Mouse (Mus musculus) forebrain, embryonic 15.5 days (tissue): Measurements from ENCODE around the gene Plau. TPM values are rescaled to one million over a fixed set of nuclear protein-coding genes. Genes with fewer than 3 reads are reported as not detected.

Experiments used
- ATAC-seq: fragments of 200-750 bp; cut with Nextera tagmentation; replicated peaks from 2 replicates; pipeline ENCODE4 v1.8.0; 2017; ENCODE audit warnings: mild to moderate bottlenecking, moderate TSS enrichment, moderate library complexity
- H3K27ac ChIP-seq: fragments of 300-500 bp; sonication (generic); replicated peaks from 2 replicates; pipeline ENCODE4 v1.5.1; 2015; ENCODE audit warnings: mild to moderate bottlenecking, inconsistent platforms
- H3K27me3 ChIP-seq: fragments of 300-500 bp; sonication (generic); 2 replicates; pipeline ENCODE4 v1.6.1; 2015; ENCODE audit warnings: inconsistent platforms
- H3K36me3 ChIP-seq: fragments of 300-500 bp; sonication (generic); 2 replicates; pipeline ENCODE4 v1.6.1; 2015; ENCODE audit warnings: mild to moderate bottlenecking, inconsistent platforms
- H3K4me1 ChIP-seq: fragments of 300-500 bp; sonication (generic); 2 replicates; pipeline ENCODE4 v1.6.1; 2015; ENCODE audit warnings: inconsistent platforms
- H3K4me2 ChIP-seq: fragments of 300-500 bp; sonication (generic); replicated peaks from 2 replicates; pipeline ENCODE4 v1.6.1; 2015; ENCODE audit warnings: mild to moderate bottlenecking, inconsistent platforms
- H3K4me3 ChIP-seq: fragments of 300-500 bp; sonication (generic); 2 replicates; pipeline ENCODE4 v1.5.1; 2015; ENCODE audit warnings: mild to moderate bottlenecking, inconsistent platforms
- H3K9ac ChIP-seq: fragments of 300-500 bp; sonication (generic); replicated peaks from 2 replicates; pipeline ENCODE4 v1.6.1; 2015; ENCODE audit warnings: mild to moderate bottlenecking, inconsistent platforms
- H3K9me3 ChIP-seq: fragments of 300-500 bp; sonication (generic); 2 replicates; pipeline ENCODE4 v1.6.1; 2016; ENCODE audit warnings: inconsistent platforms
- WGBS: fragments of 180-500 bp; shearing (Covaris S2); methylation state at CpG from one replicate; pipeline ENCODE4 v1.1.7; 2015; ENCODE audit warnings: mixed read lengths; 5-methylcytosine and 5-hydroxymethylcytosine counted together
- polyA plus RNA-seq: library from polyadenylated mRNA; unstranded; fragments of >200 nt; fragmentation: Nextera tagmentation; extraction: Ambion mirVana; gene quantifications from 2 replicates; pipeline ENCODE4 v1.2.1, GENCODE M21; 2015

Plau gene
- polyA plus RNA-seq, 1 experiment from 2014 or later, result 0.28 TPM

GRCm38 (mm10) chr14:20811236-20811635 lies 25.2 kb upstream of the Plau start:
- H3K27me3 ChIP-seq, result no peaks in the 10 kb centered on the region
- no peaks in the 10 kb centered on the region for H3K36me3 ChIP-seq
- no peak for ATAC-seq
- H3K4me3 ChIP-seq, result no peak overlapping the region
- WGBS, result 89% methylated on average over 8 of the region's 8 CpGs
- H3K27ac ChIP-seq, result no peak overlapping the region
- no peaks in the 10 kb centered on the region for H3K9me3 ChIP-seq
- no peak overlapping the region for H3K4me2 ChIP-seq
- H3K4me1 ChIP-seq, result no peaks in the 10 kb centered on the region
- H3K9ac ChIP-seq, result no peak overlapping the region

- no peak overlapping the region for H3K9ac ChIP-seq
- H3K4me2 ChIP-seq, result no peak overlapping the region
- H3K36me3 ChIP-seq, result no peaks in the 10 kb centered on the region
- H3K27me3 ChIP-seq, result no peaks in the 10 kb centered on the region
- no peak overlapping the region for H3K4me3 ChIP-seq
- no peaks in the 10 kb centered on the region for H3K4me1 ChIP-seq
- WGBS, result 67% methylated on average over 7 of the region's 7 CpGs
- no peaks in the 10 kb centered on the region; the same call in 1 of the 2 replicates for H3K9me3 ChIP-seq
- no peak overlapping the region for H3K27ac ChIP-seq
- no peak for ATAC-seq
These were observed 24.6 kb upstream of the Plau start for GRCm38 (mm10) chr14:20811779-20812406.

GRCm38 (mm10) chr14:20815448-20815847 lies 21.0 kb upstream of the Plau start:
- no peaks in the 10 kb centered on the region for H3K27me3 ChIP-seq
- no peaks in the 10 kb centered on the region; the same call in 1 of the 2 replicates for H3K9me3 ChIP-seq
- H3K4me3 ChIP-seq, result no peak overlapping the region
- H3K4me1 ChIP-seq, result no peaks in the 10 kb centered on the region
- no peak overlapping the region for H3K27ac ChIP-seq
- no peak overlapping the region for H3K9ac ChIP-seq
- H3K36me3 ChIP-seq, result no peaks in the 10 kb centered on the region
- H3K4me2 ChIP-seq, result no peak overlapping the region
- WGBS, result 91% methylated on average over 3 of the region's 3 CpGs
- ATAC-seq, result no peak

GRCm38 (mm10) chr14:20824517-20824916 lies 11.9 kb upstream of the Plau start:
- Histone ChIP-seq H3K27ac (no peak overlapping the region), H3K9me3 (no peaks in the 10 kb centered on the region), H3K4me3 (no peak overlapping the region), H3K27me3 (no peaks in the 10 kb centered on the region), H3K4me1 (no peaks in the 10 kb centered on the region), H3K36me3 (no peaks in the 10 kb centered on the region), H3K4me2 (no peak overlapping the region), H3K9ac (no peak overlapping the region)
- ATAC-seq, result no peak
- WGBS, result 89% methylated on average over 1 of the region's 1 CpGs

GRCm38 (mm10) chr14:20825516-20825915 lies 10.9 kb upstream of the Plau start:
- Histone ChIP-seq H3K4me3 (no peak overlapping the region), H3K4me1 (no peaks in the 10 kb centered on the region), H3K9me3 (no peaks in the 10 kb centered on the region), H3K9ac (no peak overlapping the region), H3K27ac (no peak overlapping the region), H3K4me2 (no peak overlapping the region), H3K36me3 (no peaks in the 10 kb centered on the region), H3K27me3 (no peaks in the 10 kb centered on the region)
- 81% methylated on average over 2 of the region's 2 CpGs for WGBS
- ATAC-seq, result no peak

GRCm38 (mm10) chr14:20827061-20827460 lies 9.4 kb upstream of the Plau start:
- H3K27me3 ChIP-seq, result no peaks in the 10 kb centered on the region
- H3K4me1 ChIP-seq, result no peaks in the 10 kb centered on the region
- 89% methylated on average over 8 of the region's 8 CpGs for WGBS
- H3K36me3 ChIP-seq, result no peaks in the 10 kb centered on the region
- no peak for ATAC-seq
- no peaks in the 10 kb centered on the region for H3K9me3 ChIP-seq
- no peak overlapping the region for H3K4me2 ChIP-seq
- no peak overlapping the region for H3K27ac ChIP-seq
- H3K9ac ChIP-seq, result no peak overlapping the region
- no peak overlapping the region for H3K4me3 ChIP-seq

GRCm38 (mm10) chr14:20827491-20827890 lies 9.0 kb upstream of the Plau start:
- Histone ChIP-seq H3K9ac (no peak overlapping the region), H3K4me1 (no peaks in the 10 kb centered on the region), H3K4me3 (no peak overlapping the region), H3K27ac (no peak overlapping the region), H3K4me2 (no peak overlapping the region), H3K27me3 (no peaks in the 10 kb centered on the region), H3K36me3 (no peaks in the 10 kb centered on the region), H3K9me3 (no peaks in the 10 kb centered on the region)
- no peak for ATAC-seq
- WGBS, result 90% methylated on average over 5 of the region's 5 CpGs

GRCm38 (mm10) chr14:20828524-20828923 lies 7.9 kb upstream of the Plau start:
- Histone ChIP-seq H3K9me3 (no peaks in the 10 kb centered on the region), H3K4me1 (no peaks in the 10 kb centered on the region), H3K4me3 (no peak overlapping the region), H3K27ac (no peak overlapping the region), H3K4me2 (no peak overlapping the region), H3K9ac (no peak overlapping the region), H3K36me3 (no peaks in the 10 kb centered on the region), H3K27me3 (no peaks in the 10 kb centered on the region)
- no peak for ATAC-seq
- 81% methylated on average over 3 of the region's 3 CpGs for WGBS

GRCm38 (mm10) chr14:20829523-20830366 lies 6.7 kb upstream of the Plau start:
- Histone ChIP-seq H3K27ac (no peak overlapping the region), H3K36me3 (no peaks in the 10 kb centered on the region), H3K9ac (no peak overlapping the region), H3K9me3 (no peaks in the 10 kb centered on the region), H3K4me2 (no peak overlapping the region), H3K4me3 (no peak overlapping the region), H3K4me1 (no peaks in the 10 kb centered on the region), H3K27me3 (no peaks in the 10 kb centered on the region)
- no peak for ATAC-seq
- WGBS, result 91% methylated on average over 12 of the region's 12 CpGs

- H3K4me3 ChIP-seq, result no peak overlapping the region
- ATAC-seq, result no peak
- no peaks in the 10 kb centered on the region for H3K36me3 ChIP-seq
- WGBS, result 73% methylated on average over 9 of the region's 9 CpGs
- no peak overlapping the region for H3K9ac ChIP-seq
- no peaks in the 10 kb centered on the region for H3K9me3 ChIP-seq
- no peak overlapping the region for H3K27ac ChIP-seq
- no peak overlapping the region for H3K4me2 ChIP-seq
- H3K4me1 ChIP-seq, result peaks cover 4% of the 10 kb centered on the region
- no peaks in the 10 kb centered on the region for H3K27me3 ChIP-seq
These were observed 5.1 kb upstream of the Plau start for GRCm38 (mm10) chr14:20831141-20831910.

- Histone ChIP-seq H3K27me3 (no peaks in the 10 kb centered on the region), H3K9ac (no peak overlapping the region), H3K36me3 (no peaks in the 10 kb centered on the region), H3K9me3 (no peaks in the 10 kb centered on the region), H3K4me2 (no peak overlapping the region), H3K4me3 (no peak overlapping the region), H3K27ac (no peak overlapping the region), H3K4me1 (peaks cover 8% of the 10 kb centered on the region)
- WGBS, result 83% methylated on average over 1 of the region's 1 CpGs
- no peak for ATAC-seq
These were observed 4.5 kb upstream of the Plau start for GRCm38 (mm10) chr14:20831915-20832314.

GRCm38 (mm10) chr14:20833525-20833924 lies 2.9 kb upstream of the Plau start:
- ATAC-seq, result no peak
- Histone ChIP-seq H3K4me1 (peaks cover 10% of the 10 kb centered on the region), H3K9ac (no peak overlapping the region), H3K36me3 (no peaks in the 10 kb centered on the region), H3K4me2 (no peak overlapping the region), H3K27ac (no peak overlapping the region), H3K27me3 (no peaks in the 10 kb centered on the region), H3K4me3 (no peak overlapping the region), H3K9me3 (no peaks in the 10 kb centered on the region)
- 88% methylated on average over 4 of the region's 4 CpGs for WGBS
